Mouse (Mus musculus) heart, adult 11 months (tissue): ENCODE data around the gene Rnf152.
A peak's percentile ranks its signal among the peaks of the same experiment; 100 is the strongest.

Experiments
- DNase-seq: peaks from one replicate; pipeline ENCODE4 v3.0.0; 2022

Gene Rnf152

GRCm38 (mm10) chr1:105311899-105312600 lies 44.5 kb downstream of the Rnf152 start:
- peak; percentile 98 for DNase-seq

- peak; percentile 4 for DNase-seq
Observed at GRCm38 (mm10) chr1:105302164-105302563, 54.3 kb downstream of the Rnf152 start.

GRCm38 (mm10) chr1:105301764-105302163 lies 54.7 kb downstream of the Rnf152 start:
- peak; percentile 66 for DNase-seq

GRCm38 (mm10) chr1:105291859-105292258 lies 64.7 kb downstream of the Rnf152 start:
- DNase-seq = peak; percentile 52

GRCm38 (mm10) chr1:105287536-105287935 lies 69.0 kb downstream of the Rnf152 start:
- DNase-seq = peak; percentile 53

GRCm38 (mm10) chr1:105286906-105287305 lies 69.6 kb downstream of the Rnf152 start:
- DNase-seq = peak; percentile 51

- no peak for DNase-seq
Observed at GRCm38 (mm10) chr1:105285001-105285400, 71.5 kb downstream of the Rnf152 start.

GRCm38 (mm10) chr1:105284116-105284515 lies 72.4 kb downstream of the Rnf152 start:
- DNase-seq = peak; percentile 83

- peak; percentile 80 for DNase-seq
Observed at GRCm38 (mm10) chr1:105281277-105281676, 75.2 kb downstream of the Rnf152 start.

GRCm38 (mm10) chr1:105280160-105280559 lies 76.3 kb downstream of the Rnf152 start:
- DNase-seq = no peak

- peak; percentile 75 for DNase-seq
Observed at GRCm38 (mm10) chr1:105274500-105275194, 81.9 kb downstream of the Rnf152 start.

GRCm38 (mm10) chr1:105271104-105271503 lies 85.4 kb downstream of the Rnf152 start:
- DNase-seq = peak; percentile 58

- DNase-seq = peak; percentile 87
Observed at GRCm38 (mm10) chr1:105263283-105264033, 93.1 kb downstream of the Rnf152 start.

GRCm38 (mm10) chr1:105260200-105260599 lies 96.3 kb downstream of the Rnf152 start:
- no peak for DNase-seq

GRCm38 (mm10) chr1:105257199-105257598 lies 99.3 kb downstream of the Rnf152 start:
- DNase-seq = peak; percentile 30

- DNase-seq = no peak
Observed at GRCm38 (mm10) chr1:105249190-105249589, 107.3 kb downstream of the Rnf152 start.

GRCm38 (mm10) chr1:105246651-105247050 lies 109.9 kb downstream of the Rnf152 start:
- DNase-seq = no peak

- DNase-seq = no peak
Observed at GRCm38 (mm10) chr1:105246075-105246574, 110.4 kb downstream of the Rnf152 start.

- DNase-seq = no peak
Observed at GRCm38 (mm10) chr1:105243359-105244142, 113.0 kb downstream of the Rnf152 start.

- DNase-seq = no peak
Observed at GRCm38 (mm10) chr1:105240185-105240584, 116.3 kb downstream of the Rnf152 start.
